10 mouse cellular contexts compared by ENCODE assay signal in the genomic region with DNA sequence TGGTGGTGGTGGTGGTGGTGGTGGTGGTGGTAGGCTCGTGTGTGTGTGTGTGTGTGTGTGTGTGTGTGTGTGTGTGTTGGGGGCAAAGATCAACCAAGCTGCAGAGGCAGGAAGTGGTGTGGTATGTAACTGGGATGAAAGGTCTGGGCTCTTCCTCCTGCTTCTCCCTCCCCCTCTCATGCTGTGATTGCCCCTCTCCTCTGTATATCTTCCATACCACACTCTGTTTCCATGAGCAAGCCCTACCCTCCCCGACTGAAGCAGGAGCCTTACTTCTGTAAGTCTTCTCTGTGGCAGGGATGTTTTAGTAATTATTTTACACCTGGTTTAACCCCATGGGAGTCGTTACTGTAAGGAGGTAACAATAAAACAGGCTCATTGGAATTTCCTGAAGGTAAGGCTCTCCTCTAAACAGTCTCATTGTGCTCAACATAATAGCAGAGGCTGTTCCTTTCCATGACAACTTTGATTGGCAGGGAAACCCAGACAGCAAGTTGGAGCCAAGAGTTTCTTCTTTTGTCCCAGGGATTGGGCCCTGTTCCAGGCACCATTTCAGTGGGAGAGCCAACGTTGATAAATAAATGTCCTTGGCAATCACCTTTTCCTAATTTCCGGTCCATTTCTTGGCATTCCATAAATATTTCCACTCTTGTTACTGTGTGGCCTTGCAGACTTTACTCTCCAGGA.
DNase-seq lines count a peak whose midpoint lies in the region; ATAC-seq lines count a peak whose summit lies in the region.
"Had no signal": no experiment of that assay in that cellular context is flagged by ENCODE, and none has a peak within 500 bp of the region (broad histone marks: within the 10 kb centered on the region; RNA-seq: fewer than 3 reads in every experiment).

No protein-coding gene starts in this region.

- DNase-seq in heart, adult 18-20 months, result peak; percentile 49 to 64
- DNase-seq in heart, embryonic 10.5 days (ENCODE audit: low spot score), result no peak
- DNase-seq in midbrain, embryonic 14.5 days, result peak; percentile 54
- peak; percentile 42 to 72 for DNase-seq in heart, adult 9 months (ENCODE audit: low spot score in 2 of 2)
- DNase-seq in lung, postnatal 4 days, result peak; percentile 32 to 48

- no peaks in the 10 kb centered on the region for H3K27me3 ChIP-seq in heart, embryonic 10.5 days (ENCODE audit: insufficient read depth, poor library complexity, severe bottlenecking)
- H3K27me3 ChIP-seq in midbrain, embryonic 14.5 days (ENCODE audit: control insufficient read depth, insufficient read depth, low read length), result no peaks in the 10 kb centered on the region
- H3K27me3 ChIP-seq in midbrain, embryonic 13.5 days, result no peaks in the 10 kb centered on the region
- H3K27me3 ChIP-seq: midbrain, embryonic 12.5 days had no signal

- no peaks in the 10 kb centered on the region for H3K36me3 ChIP-seq in heart, embryonic 10.5 days
- H3K36me3 ChIP-seq in midbrain, embryonic 14.5 days (ENCODE audit: control insufficient read depth, insufficient read depth, low read length), result no peaks in the 10 kb centered on the region
- H3K36me3 ChIP-seq in midbrain, embryonic 13.5 days, result no peaks in the 10 kb centered on the region
- H3K36me3 ChIP-seq: midbrain, embryonic 12.5 days had no signal

- no peak overlapping the region for H3K4me2 ChIP-seq in midbrain, embryonic 14.5 days (ENCODE audit: low read length)
- no peak overlapping the region for H3K4me2 ChIP-seq in midbrain, embryonic 13.5 days (replicated peaks)
- H3K4me2 ChIP-seq: midbrain, embryonic 12.5 days had no signal

- no peaks in the 10 kb centered on the region; the same call in 1 of the 2 replicates for H3K9me3 ChIP-seq in heart, embryonic 10.5 days
- H3K9me3 ChIP-seq in midbrain, embryonic 14.5 days (ENCODE audit: control insufficient read depth, low read length), result no peaks in the 10 kb centered on the region
- peaks cover 4% of the 10 kb centered on the region; the same call in 1 of the 2 replicates for H3K9me3 ChIP-seq in midbrain, embryonic 13.5 days

- H3K4me3 ChIP-seq in heart, embryonic 10.5 days, result no peak overlapping the region
- H3K4me3 ChIP-seq in midbrain, embryonic 14.5 days (replicated peaks; ENCODE audit: low read depth, low read length), result no peak overlapping the region
- no peak overlapping the region for H3K4me3 ChIP-seq in midbrain, embryonic 13.5 days (replicated peaks)
- H3K4me3 ChIP-seq: midbrain, embryonic 12.5 days had no signal

- WGBS in heart, embryonic 10.5 days, result 56% methylated on average over 5 of the region's 5 CpGs
- 58% methylated on average over 5 of the region's 5 CpGs for WGBS in midbrain, embryonic 14.5 days
- WGBS in midbrain, embryonic 13.5 days, result 52% methylated on average over 5 of the region's 5 CpGs

- no peak overlapping the region for H3K9ac ChIP-seq in midbrain, embryonic 14.5 days (replicated peaks; ENCODE audit: low read length)
- no peak overlapping the region for H3K9ac ChIP-seq in midbrain, embryonic 13.5 days (replicated peaks)
- H3K9ac ChIP-seq: midbrain, embryonic 12.5 days had no signal

- ATAC-seq in midbrain, embryonic 14.5 days (ENCODE audit: low FRiP score, low TSS enrichment), result no peak
- ATAC-seq in midbrain, embryonic 13.5 days, result no peak
- ATAC-seq in CD4-positive, CD25-positive, alpha-beta regulatory T cell, adult 4 months, result no peak
- ATAC-seq in megakaryocyte progenitor cell, adult 5-6 weeks (replicated peaks; ENCODE audit: poor library complexity), result no peak
- ATAC-seq: intestine, embryonic 16.5 days had no signal

- H3K27ac ChIP-seq in heart, embryonic 10.5 days, result no peak overlapping the region
- no peak overlapping the region for H3K27ac ChIP-seq in midbrain, embryonic 14.5 days (replicated peaks; ENCODE audit: low read depth, low read length)
- H3K27ac ChIP-seq in midbrain, embryonic 13.5 days, result no peak overlapping the region
- H3K27ac ChIP-seq: midbrain, embryonic 12.5 days had no signal

- no peaks in the 10 kb centered on the region for H3K4me1 ChIP-seq in heart, embryonic 10.5 days
- no peaks in the 10 kb centered on the region for H3K4me1 ChIP-seq in midbrain, embryonic 14.5 days (ENCODE audit: control insufficient read depth, insufficient read depth, low read length)
- 0 out of 2 replicates have a peak, but pooled peaks cover 3% of the 10 kb centered on the region for H3K4me1 ChIP-seq in midbrain, embryonic 13.5 days (replicated peaks)
